Mouse (Mus musculus): ENCODE measurements around the gene Celsr1.

GRCm38 (mm10) chr15:85935627-85936049, 97.9 kb downstream of the Celsr1 start:
- TF ChIP-seq CTCF (IDR thresholded peaks at IDR 0.05) (no peak), POLR2A (IDR thresholded peaks at IDR 0.05; ENCODE audit: insufficient read depth, low read depth, low read length) (no peak), EP300 (IDR thresholded peaks at IDR 0.05; ENCODE audit: insufficient read depth, low read depth, low read length) (no peak)

Measured in heart, adult 2 months (tissue).